ENCODE assay signal across 12 mouse cellular contexts in the genomic region with DNA sequence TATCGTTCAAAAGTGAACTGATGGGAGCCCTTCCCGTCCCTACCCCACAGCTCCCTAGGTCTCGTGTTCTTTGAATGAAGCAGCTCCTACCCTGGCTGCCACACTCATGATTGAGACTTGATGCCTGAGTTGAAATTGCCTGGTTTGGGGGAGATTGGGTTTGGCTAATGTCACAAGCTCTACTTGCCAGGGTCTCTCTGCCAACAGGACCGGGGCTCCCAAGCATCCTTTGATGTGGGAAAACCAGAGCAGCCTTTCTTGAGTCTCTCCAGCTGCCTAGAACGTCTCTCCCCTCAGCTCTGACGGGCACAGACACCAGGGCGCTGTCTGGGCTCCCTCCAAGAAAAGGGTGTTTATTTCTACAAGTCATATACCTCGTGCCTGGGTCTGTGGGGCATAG.
"Had no signal": no experiment of that assay in that cellular context is flagged by ENCODE, and none has a peak within 500 bp of the region (broad histone marks: within the 10 kb centered on the region; RNA-seq: fewer than 3 reads in every experiment).

No protein-coding gene starts in this region.

- DNase-seq: kidney, adult 11 months; kidney, adult 8-10 months; kidney, postnatal 10 days; kidney, postnatal 36 days; left cerebral cortex, postnatal 4 days; liver, postnatal 0 days; lung, embryonic 14.5 days; right cerebral cortex, adult 18-20 months; right cerebral cortex, postnatal 25 days; thymus, postnatal 36 days had no signal

- ATAC-seq: lung, postnatal 0 days; midbrain, embryonic 15.5 days had no signal
